Mouse (Mus musculus): Measurements from ENCODE around the gene Pnrc2. TPM values are rescaled to one million over a fixed set of nuclear protein-coding genes. Genes with fewer than 3 reads are reported as not detected.

Pnrc2 gene
- polyA plus RNA-seq, 1 experiment from 2014 or later = 234 TPM

GRCm38 (mm10) chr4:135886184-135886583, 12.5 kb upstream of the Pnrc2 start:
- no peaks in the 10 kb centered on the region for H3K27me3 ChIP-seq (ENCODE audit: control insufficient read depth, insufficient read depth, low read length)
- no peak overlapping the region for H3K9ac ChIP-seq (ENCODE audit: low read length)
- H3K9me3 ChIP-seq (ENCODE audit: control insufficient read depth, low read length) = no peaks in the 10 kb centered on the region
- ATAC-seq (replicated peaks; ENCODE audit: low FRiP score) (no peak), DNase-seq (ENCODE audit: low spot score) (no peak)
- H3K27ac ChIP-seq (ENCODE audit: low read depth, low read length) = no peak overlapping the region
- H3K36me3 ChIP-seq (ENCODE audit: control insufficient read depth, insufficient read depth, low read length) = no peaks in the 10 kb centered on the region
- no peak overlapping the region for H3K4me3 ChIP-seq (ENCODE audit: low read depth, low read length)
- H3K4me2 ChIP-seq (ENCODE audit: low read depth, low read length, severe bottlenecking) = no peak overlapping the region
- WGBS = 92% methylated on average over 4 of the region's 4 CpGs
- H3K4me1 ChIP-seq (replicated peaks; ENCODE audit: control insufficient read depth, insufficient read depth, low read length) = no peaks in the 10 kb centered on the region

GRCm38 (mm10) chr4:135885676-135886075, 12.0 kb upstream of the Pnrc2 start:
- no peaks in the 10 kb centered on the region for H3K27me3 ChIP-seq (ENCODE audit: control insufficient read depth, insufficient read depth, low read length)
- 91% methylated on average over 12 of the region's 12 CpGs for WGBS
- DNase-seq (ENCODE audit: low spot score) (no peak), ATAC-seq (replicated peaks; ENCODE audit: low FRiP score) (no peak)
- H3K36me3 ChIP-seq (ENCODE audit: control insufficient read depth, insufficient read depth, low read length) = no peaks in the 10 kb centered on the region
- no peaks in the 10 kb centered on the region for H3K9me3 ChIP-seq (ENCODE audit: control insufficient read depth, low read length)
- H3K4me2 ChIP-seq (ENCODE audit: low read depth, low read length, severe bottlenecking) = no peak overlapping the region
- H3K27ac ChIP-seq (ENCODE audit: low read depth, low read length) = no peak overlapping the region
- no peak overlapping the region for H3K4me3 ChIP-seq (ENCODE audit: low read depth, low read length)
- no peaks in the 10 kb centered on the region for H3K4me1 ChIP-seq (replicated peaks; ENCODE audit: control insufficient read depth, insufficient read depth, low read length)
- H3K9ac ChIP-seq (ENCODE audit: low read length) = no peak overlapping the region

GRCm38 (mm10) chr4:135884531-135884930, 10.9 kb upstream of the Pnrc2 start:
- no peaks in the 10 kb centered on the region for H3K36me3 ChIP-seq (ENCODE audit: control insufficient read depth, insufficient read depth, low read length)
- no peak overlapping the region for H3K27ac ChIP-seq (ENCODE audit: low read depth, low read length)
- no peak for DNase-seq (ENCODE audit: low spot score)
- H3K9ac ChIP-seq (ENCODE audit: low read length) = no peak overlapping the region
- 46% methylated on average over 6 of the region's 6 CpGs for WGBS
- ATAC-seq (replicated peaks; ENCODE audit: low FRiP score) = no peak
- no peaks in the 10 kb centered on the region for H3K27me3 ChIP-seq (ENCODE audit: control insufficient read depth, insufficient read depth, low read length)
- no peak overlapping the region for H3K4me2 ChIP-seq (ENCODE audit: low read depth, low read length, severe bottlenecking)
- H3K4me3 ChIP-seq (ENCODE audit: low read depth, low read length) = no peak overlapping the region
- H3K9me3 ChIP-seq (ENCODE audit: control insufficient read depth, low read length) = no peaks in the 10 kb centered on the region
- no peaks in the 10 kb centered on the region for H3K4me1 ChIP-seq (replicated peaks; ENCODE audit: control insufficient read depth, insufficient read depth, low read length)

- H3K9ac ChIP-seq (ENCODE audit: low read length) = no peak overlapping the region
- H3K36me3 ChIP-seq (ENCODE audit: control insufficient read depth, insufficient read depth, low read length) = no peaks in the 10 kb centered on the region
- ATAC-seq (replicated peaks; ENCODE audit: low FRiP score) = no peak
- no peak overlapping the region for H3K27ac ChIP-seq (ENCODE audit: low read depth, low read length)
- DNase-seq (ENCODE audit: low spot score) = no peak
- no peak overlapping the region for H3K4me3 ChIP-seq (ENCODE audit: low read depth, low read length)
- H3K9me3 ChIP-seq (ENCODE audit: control insufficient read depth, low read length) = no peaks in the 10 kb centered on the region
- H3K27me3 ChIP-seq (ENCODE audit: control insufficient read depth, insufficient read depth, low read length) = no peaks in the 10 kb centered on the region
- H3K4me1 ChIP-seq (replicated peaks; ENCODE audit: control insufficient read depth, insufficient read depth, low read length) = no peaks in the 10 kb centered on the region
- 58% methylated on average over 7 of the region's 7 CpGs for WGBS
- no peak overlapping the region for H3K4me2 ChIP-seq (ENCODE audit: low read depth, low read length, severe bottlenecking)
Observed at GRCm38 (mm10) chr4:135883881-135884516, 10.3 kb upstream of the Pnrc2 start.

GRCm38 (mm10) chr4:135883401-135883851, 9.8 kb upstream of the Pnrc2 start:
- no peaks in the 10 kb centered on the region for H3K9me3 ChIP-seq (ENCODE audit: control insufficient read depth, low read length)
- H3K27me3 ChIP-seq (ENCODE audit: control insufficient read depth, insufficient read depth, low read length) = no peaks in the 10 kb centered on the region
- H3K4me1 ChIP-seq (replicated peaks; ENCODE audit: control insufficient read depth, insufficient read depth, low read length) = no peaks in the 10 kb centered on the region
- 47% methylated on average over 10 of the region's 10 CpGs for WGBS
- no peak overlapping the region for H3K9ac ChIP-seq (ENCODE audit: low read length)
- ATAC-seq (replicated peaks; ENCODE audit: low FRiP score) (no peak), DNase-seq (ENCODE audit: low spot score) (no peak)
- H3K36me3 ChIP-seq (ENCODE audit: control insufficient read depth, insufficient read depth, low read length) = no peaks in the 10 kb centered on the region
- no peak overlapping the region for H3K27ac ChIP-seq (ENCODE audit: low read depth, low read length)
- H3K4me3 ChIP-seq (ENCODE audit: low read depth, low read length) = no peak overlapping the region
- H3K4me2 ChIP-seq (ENCODE audit: low read depth, low read length, severe bottlenecking) = no peak overlapping the region

GRCm38 (mm10) chr4:135882023-135882422, 8.4 kb upstream of the Pnrc2 start:
- WGBS = 82% methylated on average over 6 of the region's 6 CpGs
- Histone ChIP-seq H3K36me3 (ENCODE audit: control insufficient read depth, insufficient read depth, low read length) (no peaks in the 10 kb centered on the region), H3K4me3 (ENCODE audit: low read depth, low read length) (no peak overlapping the region), H3K27me3 (ENCODE audit: control insufficient read depth, insufficient read depth, low read length) (no peaks in the 10 kb centered on the region), H3K4me1 (replicated peaks; ENCODE audit: control insufficient read depth, insufficient read depth, low read length) (peaks cover under 1% of the 10 kb centered on the region; the same call in 1 of the 2 replicates), H3K4me2 (ENCODE audit: low read depth, low read length, severe bottlenecking) (no peak overlapping the region), H3K9ac (ENCODE audit: low read length) (no peak overlapping the region), H3K9me3 (ENCODE audit: control insufficient read depth, low read length) (no peaks in the 10 kb centered on the region), H3K27ac (ENCODE audit: low read depth, low read length) (no peak overlapping the region)
- no peak for DNase-seq (ENCODE audit: low spot score)
- ATAC-seq (replicated peaks; ENCODE audit: low FRiP score) = no peak

- Histone ChIP-seq H3K4me1 (replicated peaks; ENCODE audit: control insufficient read depth, insufficient read depth, low read length) (peaks cover 14% of the 10 kb centered on the region), H3K9ac (ENCODE audit: low read length) (no peak overlapping the region), H3K27me3 (ENCODE audit: control insufficient read depth, insufficient read depth, low read length) (no peaks in the 10 kb centered on the region), H3K4me2 (ENCODE audit: low read depth, low read length, severe bottlenecking) (no peak overlapping the region), H3K36me3 (ENCODE audit: control insufficient read depth, insufficient read depth, low read length) (no peaks in the 10 kb centered on the region), H3K9me3 (ENCODE audit: control insufficient read depth, low read length) (no peaks in the 10 kb centered on the region), H3K27ac (ENCODE audit: low read depth, low read length) (no peak overlapping the region), H3K4me3 (ENCODE audit: low read depth, low read length) (no peak overlapping the region)
- no peak for DNase-seq (ENCODE audit: low spot score)
- ATAC-seq (replicated peaks; ENCODE audit: low FRiP score) = no peak
- WGBS = 79% methylated on average over 10 of the region's 10 CpGs
Observed at GRCm38 (mm10) chr4:135880576-135880975, 6.9 kb upstream of the Pnrc2 start.

- Histone ChIP-seq H3K27ac (ENCODE audit: low read depth, low read length) (no peak overlapping the region), H3K4me3 (ENCODE audit: low read depth, low read length) (no peak overlapping the region), H3K27me3 (ENCODE audit: control insufficient read depth, insufficient read depth, low read length) (no peaks in the 10 kb centered on the region), H3K4me1 (replicated peaks; ENCODE audit: control insufficient read depth, insufficient read depth, low read length) (peaks cover 18% of the 10 kb centered on the region), H3K9ac (ENCODE audit: low read length) (no peak overlapping the region), H3K4me2 (ENCODE audit: low read depth, low read length, severe bottlenecking) (no peak overlapping the region), H3K36me3 (ENCODE audit: control insufficient read depth, insufficient read depth, low read length) (no peaks in the 10 kb centered on the region), H3K9me3 (ENCODE audit: control insufficient read depth, low read length) (no peaks in the 10 kb centered on the region)
- ATAC-seq (replicated peaks; ENCODE audit: low FRiP score) (no peak), DNase-seq (ENCODE audit: low spot score) (no peak)
- 90% methylated on average over 6 of the region's 6 CpGs for WGBS
Observed at GRCm38 (mm10) chr4:135880018-135880417, 6.4 kb upstream of the Pnrc2 start.

- no peak overlapping the region for H3K27ac ChIP-seq (ENCODE audit: low read depth, low read length)
- H3K4me1 ChIP-seq (replicated peaks; ENCODE audit: control insufficient read depth, insufficient read depth, low read length) = peaks cover 25% of the 10 kb centered on the region
- no peaks in the 10 kb centered on the region for H3K36me3 ChIP-seq (ENCODE audit: control insufficient read depth, insufficient read depth, low read length)
- H3K9me3 ChIP-seq (ENCODE audit: control insufficient read depth, low read length) = no peaks in the 10 kb centered on the region
- ATAC-seq (replicated peaks; ENCODE audit: low FRiP score) (no peak), DNase-seq (ENCODE audit: low spot score) (no peak)
- H3K27me3 ChIP-seq (ENCODE audit: control insufficient read depth, insufficient read depth, low read length) = no peaks in the 10 kb centered on the region
- no peak overlapping the region for H3K4me3 ChIP-seq (ENCODE audit: low read depth, low read length)
- 78% methylated on average over 6 of the region's 6 CpGs for WGBS
- no peak overlapping the region for H3K9ac ChIP-seq (ENCODE audit: low read length)
- no peak overlapping the region for H3K4me2 ChIP-seq (ENCODE audit: low read depth, low read length, severe bottlenecking)
Observed at GRCm38 (mm10) chr4:135879021-135879420, 5.4 kb upstream of the Pnrc2 start.
